Mouse (Mus musculus) splenic B cell, adult 2 months (primary cell): ENCODE measurements around the gene Dse.

Experiments
- DNase-seq: peaks from one replicate; pipeline ENCODE4 v3.0.0-alpha.2; 2011; ENCODE audit warnings: low read depth, low spot score
- H3K27me3 ChIP-seq: 2 replicates; pipeline ENCODE4 v1.6.1; 2012; ENCODE audit warnings: mild to moderate bottlenecking, low read length, moderate library complexity, mixed read lengths; ENCODE audit not compliant: control insufficient read depth, poor library complexity, insufficient read depth, severe bottlenecking
- H3K36me3 ChIP-seq: 2 replicates; pipeline ENCODE4 v1.6.1; 2012; ENCODE audit warnings: mild to moderate bottlenecking, low read length, moderate library complexity, mixed read lengths; ENCODE audit not compliant: control insufficient read depth, poor library complexity, insufficient read depth, severe bottlenecking

Gene Dse

DNA sequence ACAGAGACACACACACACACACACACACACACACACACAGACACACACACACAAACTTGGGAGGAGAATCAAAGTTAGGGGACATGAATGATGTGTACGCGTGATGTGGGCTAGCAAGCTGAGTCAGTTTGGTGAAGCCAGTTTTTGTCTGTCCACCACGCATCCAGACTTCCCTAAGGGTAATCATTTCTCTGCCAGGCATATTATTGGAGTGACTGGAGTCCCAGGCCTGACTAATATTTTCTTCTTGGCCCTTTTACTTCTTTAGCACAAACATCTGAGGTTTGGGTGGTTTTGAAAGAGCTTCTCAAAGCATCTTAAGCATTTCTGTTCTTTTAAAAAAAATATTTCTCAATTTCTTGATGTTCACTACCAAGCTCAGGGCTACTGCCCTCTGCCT lies 10.7 kb upstream of the Dse start:
- Histone ChIP-seq H3K27me3 (no peaks in the 10 kb centered on the region), H3K36me3 (no peaks in the 10 kb centered on the region)
- DNase-seq, result no peak

DNA sequence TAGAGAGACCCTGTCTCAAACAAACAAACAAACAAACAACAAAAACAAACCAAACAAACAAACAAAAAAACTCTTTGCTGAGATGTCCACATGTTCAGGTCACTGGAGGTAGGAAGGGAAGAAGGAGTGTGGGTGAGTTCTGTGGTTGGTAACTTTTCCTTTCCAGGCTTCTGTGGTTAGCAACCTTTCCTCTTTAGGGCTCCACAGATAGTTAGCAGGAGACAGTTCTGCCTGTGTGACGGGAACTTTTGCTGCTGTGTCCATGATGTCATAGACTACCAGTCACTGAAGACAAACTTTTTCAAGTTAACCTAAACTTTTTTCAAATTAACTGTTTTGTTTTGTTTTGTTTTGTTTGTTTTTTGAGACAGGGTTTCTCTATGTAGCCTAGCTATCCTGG lies 8.2 kb upstream of the Dse start:
- no peak for DNase-seq
- Histone ChIP-seq H3K27me3 (no peaks in the 10 kb centered on the region), H3K36me3 (no peaks in the 10 kb centered on the region)

DNA sequence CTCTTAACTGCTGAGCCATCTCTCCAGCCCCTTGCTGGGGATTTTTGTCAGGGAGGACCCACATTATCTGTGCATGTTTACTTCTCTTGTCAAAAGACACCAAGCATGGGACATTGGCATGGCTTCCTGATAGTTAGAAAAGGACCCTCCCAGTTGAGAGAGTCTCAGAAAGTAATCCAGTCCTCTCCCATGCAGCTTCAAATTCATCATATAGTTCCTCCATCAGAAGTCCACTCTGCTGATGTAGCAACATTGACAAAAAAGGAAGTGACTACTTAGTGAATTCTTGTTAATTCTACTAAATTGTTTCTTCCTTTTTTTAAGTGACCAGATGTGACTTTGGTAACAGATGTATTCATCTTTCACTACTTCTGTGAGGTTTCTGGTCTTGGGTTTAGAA lies 2.4 kb upstream of the Dse start:
- H3K27me3 ChIP-seq, result no peaks in the 10 kb centered on the region
- peak; percentile 55 for DNase-seq
- no peaks in the 10 kb centered on the region for H3K36me3 ChIP-seq

DNA sequence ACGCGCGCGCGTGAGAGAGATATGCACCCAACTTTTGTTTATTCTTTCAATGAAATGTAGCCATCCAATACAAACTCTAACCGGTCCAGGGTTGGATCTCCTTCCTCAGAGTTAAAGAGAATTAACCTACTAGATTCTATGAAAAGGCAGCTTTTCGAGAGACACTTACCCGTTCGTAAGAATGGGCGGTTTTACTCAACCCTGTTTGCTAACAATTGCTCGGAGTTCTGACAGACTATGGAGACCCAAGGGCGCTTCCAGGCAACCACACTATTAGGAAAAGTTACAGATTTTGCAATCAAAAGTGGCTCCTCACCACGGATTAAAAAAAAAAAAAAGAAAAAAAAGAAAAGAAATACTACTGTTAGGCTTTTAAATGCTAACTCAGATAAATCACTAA lies 516 bp upstream of the Dse start:
- no peaks in the 10 kb centered on the region for H3K27me3 ChIP-seq
- no peak for DNase-seq
- no peaks in the 10 kb centered on the region for H3K36me3 ChIP-seq

DNA sequence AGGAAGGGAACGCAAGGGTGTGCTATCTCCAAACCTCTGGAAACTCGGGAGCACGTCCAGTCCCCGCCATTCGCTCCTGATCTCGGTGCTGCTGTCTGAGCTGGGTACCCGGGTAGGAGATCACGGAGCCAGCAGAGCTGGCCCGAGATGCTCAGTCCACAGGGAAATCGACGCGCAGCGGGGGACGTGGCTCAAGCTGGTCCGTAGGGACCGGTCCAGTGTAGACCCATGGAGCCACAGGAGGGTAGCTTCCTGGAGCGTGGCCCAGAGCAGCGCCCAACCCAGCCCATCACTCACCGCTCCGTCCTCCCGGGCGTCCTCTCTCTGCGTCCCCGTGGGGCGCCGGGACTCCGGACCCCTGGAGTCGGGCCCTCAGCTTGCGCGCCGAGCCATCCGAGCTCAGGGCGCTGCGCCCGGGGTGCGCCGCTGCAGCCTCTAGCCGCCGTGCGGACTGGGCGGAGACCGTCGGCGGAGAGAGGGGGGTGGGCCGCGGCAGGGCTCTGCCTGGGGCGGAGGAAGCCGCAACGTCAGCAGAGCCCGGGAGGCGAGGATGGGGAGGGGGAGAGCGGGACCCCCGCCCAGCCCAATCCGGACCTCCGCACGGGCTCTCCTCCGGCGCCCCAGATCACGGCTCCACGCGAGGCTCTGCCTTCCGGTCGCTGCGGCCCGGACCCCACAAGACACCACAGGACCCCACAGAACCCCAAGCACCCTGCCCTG lies 572 bp downstream of the Dse start:
- DNase-seq, result peak; percentile 53
- Histone ChIP-seq H3K27me3 (no peaks in the 10 kb centered on the region), H3K36me3 (no peaks in the 10 kb centered on the region)

DNA sequence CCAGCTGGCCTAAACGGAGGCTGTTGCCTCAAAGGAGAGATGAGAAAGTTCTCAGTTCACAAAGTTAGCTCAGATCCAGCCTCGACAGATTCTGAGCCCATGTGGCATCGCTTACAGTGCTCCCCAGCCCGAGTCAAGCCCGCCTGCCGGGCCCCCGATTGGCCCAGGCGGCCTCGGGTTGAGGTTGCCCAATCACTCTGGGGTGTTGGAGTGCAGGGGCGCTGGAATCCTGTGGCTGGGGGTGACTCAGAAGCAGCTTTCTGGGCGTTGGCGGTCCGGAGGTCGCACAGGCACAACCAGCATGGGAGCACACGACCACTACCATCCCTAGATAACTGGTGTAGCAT lies 1.1 kb downstream of the Dse start:
- DNase-seq, result peak; percentile 13
- Histone ChIP-seq H3K36me3 (no peaks in the 10 kb centered on the region), H3K27me3 (no peaks in the 10 kb centered on the region)

DNA sequence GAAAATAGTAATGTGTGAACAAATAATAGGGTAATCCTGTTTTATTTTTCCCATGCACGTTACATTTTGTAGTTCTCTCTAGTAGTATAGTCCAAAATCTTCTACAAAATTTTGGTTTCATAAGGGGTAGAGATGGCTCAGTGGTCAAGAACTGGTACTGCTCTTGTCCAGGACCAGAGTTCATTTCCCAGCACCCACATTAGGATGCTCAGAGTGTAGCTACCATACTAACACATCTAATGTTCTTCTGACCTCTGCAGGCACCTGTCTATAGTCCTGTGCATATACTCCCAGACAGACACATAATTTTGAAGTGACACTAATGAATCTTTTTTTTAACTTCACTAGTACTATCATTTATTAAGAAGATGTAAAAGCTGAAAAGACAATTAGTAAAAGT lies 1.7 kb downstream of the Dse start:
- no peaks in the 10 kb centered on the region for H3K36me3 ChIP-seq
- DNase-seq, result no peak
- H3K27me3 ChIP-seq, result no peaks in the 10 kb centered on the region

DNA sequence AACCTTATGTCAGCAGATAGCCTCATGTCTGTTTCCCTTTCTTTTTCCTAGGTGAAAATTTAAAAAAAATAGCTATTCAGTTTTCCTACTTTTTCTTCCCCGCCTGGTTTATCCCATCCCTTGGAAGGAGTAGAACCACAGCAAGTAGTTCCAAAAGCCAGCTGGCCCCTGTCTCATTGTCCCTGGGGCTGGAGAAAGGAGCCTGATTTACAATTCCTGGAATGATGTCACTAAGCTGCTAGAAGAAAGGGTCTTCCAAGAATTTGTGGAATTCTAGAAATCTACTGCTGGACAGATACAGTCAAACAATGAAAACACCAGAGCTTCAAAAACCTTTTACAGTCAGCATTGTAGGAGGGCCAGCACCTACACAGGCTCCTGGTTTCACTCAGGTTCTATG lies 6.8 kb downstream of the Dse start:
- no peaks in the 10 kb centered on the region for H3K27me3 ChIP-seq
- DNase-seq, result no peak
- H3K36me3 ChIP-seq, result no peaks in the 10 kb centered on the region

DNA sequence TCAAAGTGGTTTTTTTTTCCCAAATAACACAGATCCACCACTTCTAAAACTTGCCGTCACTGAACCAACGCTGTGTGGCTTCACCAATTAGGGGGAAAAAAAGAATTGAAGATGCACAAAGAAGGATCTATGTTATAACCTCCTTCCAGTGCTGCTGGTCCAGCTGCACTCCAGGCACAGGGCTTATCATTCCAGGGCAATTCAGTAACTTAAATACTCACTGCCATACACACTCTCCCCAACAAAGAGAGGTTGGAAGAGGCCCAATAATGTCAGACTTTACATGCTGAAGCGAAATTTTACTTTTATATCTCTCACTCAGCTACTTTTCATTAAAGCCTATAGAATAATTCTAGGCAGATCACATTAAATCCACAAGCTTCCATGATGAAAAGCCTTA lies 8.9 kb downstream of the Dse start:
- H3K36me3 ChIP-seq, result no peaks in the 10 kb centered on the region
- no peak for DNase-seq
- H3K27me3 ChIP-seq, result no peaks in the 10 kb centered on the region

DNA sequence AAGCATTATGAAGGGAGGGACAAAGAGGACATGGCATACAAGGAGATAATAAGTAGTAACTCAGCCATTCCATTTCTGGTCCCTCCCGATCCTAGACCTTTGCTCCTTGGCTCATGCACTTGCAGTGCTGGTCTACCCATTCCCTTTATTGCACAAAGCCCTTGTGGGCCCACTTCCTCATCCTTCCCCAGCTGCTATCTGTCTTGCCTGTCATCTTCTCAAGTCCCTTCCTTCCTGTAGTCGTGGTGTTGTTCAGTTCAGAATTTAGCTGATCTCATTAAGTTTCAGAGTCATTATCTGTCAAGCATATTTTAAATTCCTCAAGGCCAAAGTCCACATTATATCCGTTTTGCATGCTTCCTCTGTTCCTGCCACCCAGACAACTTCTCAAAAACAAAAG lies 9.5 kb downstream of the Dse start:
- H3K36me3 ChIP-seq, result no peaks in the 10 kb centered on the region
- H3K27me3 ChIP-seq, result no peaks in the 10 kb centered on the region
- DNase-seq, result peak; percentile 29

DNA sequence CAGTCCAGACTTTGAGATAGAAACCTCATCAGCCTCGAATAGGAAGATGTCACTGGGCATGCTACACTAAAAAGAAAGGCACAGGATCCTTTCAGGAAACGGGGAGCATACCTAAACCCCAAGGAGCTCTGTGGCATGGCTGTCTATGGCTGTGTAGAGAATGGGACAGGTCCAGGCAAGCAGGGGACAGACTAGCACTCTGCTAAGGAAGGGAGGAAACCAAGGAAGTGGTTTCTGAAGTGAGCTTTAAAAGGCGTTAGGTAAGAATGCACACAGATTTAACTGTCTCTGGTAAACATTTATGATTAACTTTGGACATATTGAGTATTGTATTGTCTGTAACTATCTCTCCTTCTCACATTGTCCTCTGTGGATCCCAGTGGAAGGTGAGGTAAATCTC lies 10.2 kb downstream of the Dse start:
- Histone ChIP-seq H3K27me3 (no peaks in the 10 kb centered on the region), H3K36me3 (no peaks in the 10 kb centered on the region)
- DNase-seq, result no peak

DNA sequence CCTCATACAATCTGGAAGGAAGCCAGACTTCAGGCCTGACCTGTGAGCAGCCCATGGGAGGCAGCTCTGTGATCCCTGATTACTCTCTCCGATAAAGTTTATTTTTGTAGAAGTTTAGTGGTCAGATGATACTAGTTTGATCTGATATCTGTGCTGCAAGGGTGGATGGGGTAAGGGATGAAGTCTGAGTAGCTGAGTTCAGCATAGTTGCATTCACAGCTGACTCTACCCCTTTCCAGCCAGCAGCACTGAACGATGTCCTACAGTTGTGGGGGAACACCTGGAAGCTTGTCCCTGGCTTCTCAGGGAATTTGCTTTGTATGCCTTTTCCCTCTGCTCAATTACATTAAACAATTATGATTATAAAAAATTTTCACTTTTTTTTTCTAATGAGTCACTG lies 12.6 kb downstream of the Dse start:
- H3K27me3 ChIP-seq, result no peaks in the 10 kb centered on the region
- no peaks in the 10 kb centered on the region for H3K36me3 ChIP-seq
- DNase-seq, result no peak

DNA sequence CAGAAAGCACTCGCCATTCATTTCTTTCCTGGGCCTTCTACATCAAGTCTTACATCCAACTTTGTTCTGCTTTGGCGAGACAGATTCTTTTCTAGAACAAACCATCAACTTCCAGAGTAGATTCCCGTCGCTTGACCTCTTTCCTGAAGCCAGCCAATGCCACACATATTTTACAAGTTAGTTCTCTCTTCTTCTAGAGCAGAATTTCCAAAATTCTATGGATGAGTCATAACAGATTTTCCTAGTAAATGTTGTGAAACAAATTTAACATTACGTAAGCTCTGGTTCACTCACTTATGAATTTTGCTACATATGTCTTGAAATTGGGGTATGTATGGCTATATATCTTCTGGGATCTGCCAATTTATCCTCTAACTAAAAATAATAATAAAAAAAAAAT lies 13.0 kb downstream of the Dse start:
- Histone ChIP-seq H3K36me3 (no peaks in the 10 kb centered on the region), H3K27me3 (no peaks in the 10 kb centered on the region)
- DNase-seq, result no peak

DNA sequence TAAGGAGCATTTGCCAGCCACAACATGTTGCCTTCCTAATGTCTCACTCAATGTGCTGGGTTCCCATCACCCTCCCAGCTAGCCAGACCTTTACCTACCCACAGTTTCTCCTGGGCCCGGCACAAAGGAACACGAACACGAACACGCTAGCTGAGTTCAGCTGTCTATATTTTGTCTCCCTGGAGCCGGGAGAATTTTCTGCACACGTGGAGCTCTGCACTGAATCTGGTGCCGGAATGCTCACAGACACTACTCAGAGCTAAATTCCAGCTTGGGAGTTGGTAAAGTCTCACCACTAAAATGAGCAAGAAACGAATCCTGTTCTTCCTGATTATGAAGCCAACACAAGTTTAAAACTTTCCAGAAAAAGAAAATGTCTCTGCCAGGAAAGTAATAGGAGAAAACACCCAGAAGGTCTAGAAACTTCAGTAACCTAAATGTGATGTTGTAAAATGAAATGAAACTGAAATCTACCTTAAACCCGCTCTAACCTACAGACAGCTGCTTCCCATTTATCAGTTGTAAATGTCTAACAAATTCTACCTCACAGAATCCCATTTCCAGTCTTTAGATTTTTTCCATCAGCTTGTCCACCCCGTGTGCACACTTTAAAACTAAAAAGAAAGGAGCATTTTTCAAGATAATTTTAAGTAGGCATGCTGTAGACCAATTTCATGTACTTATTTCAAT lies 20.8 kb downstream of the Dse start:
- DNase-seq, result no peak
- no peaks in the 10 kb centered on the region for H3K27me3 ChIP-seq
- no peaks in the 10 kb centered on the region for H3K36me3 ChIP-seq

DNA sequence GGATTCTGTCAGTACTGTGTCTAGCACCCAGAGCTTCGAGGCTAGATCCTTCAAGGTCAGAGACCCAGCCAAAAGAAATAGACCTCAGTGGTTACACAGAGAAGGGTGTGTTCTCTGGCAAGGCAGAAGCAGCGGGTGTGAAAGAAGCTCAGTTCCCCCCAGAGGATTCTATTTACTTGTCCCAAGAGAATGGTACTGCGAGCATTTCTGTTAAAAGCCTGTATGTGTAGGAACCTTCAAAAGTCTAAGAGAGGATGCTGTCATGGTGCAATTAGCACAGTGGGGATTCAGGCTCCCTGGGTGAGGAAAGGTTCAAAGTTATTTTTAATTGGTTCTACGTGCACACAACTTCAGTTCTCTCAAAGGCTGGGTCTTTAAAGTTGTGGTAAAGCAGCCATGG lies 22.0 kb downstream of the Dse start:
- H3K27me3 ChIP-seq, result no peaks in the 10 kb centered on the region
- no peaks in the 10 kb centered on the region for H3K36me3 ChIP-seq
- DNase-seq, result peak; percentile 72

DNA sequence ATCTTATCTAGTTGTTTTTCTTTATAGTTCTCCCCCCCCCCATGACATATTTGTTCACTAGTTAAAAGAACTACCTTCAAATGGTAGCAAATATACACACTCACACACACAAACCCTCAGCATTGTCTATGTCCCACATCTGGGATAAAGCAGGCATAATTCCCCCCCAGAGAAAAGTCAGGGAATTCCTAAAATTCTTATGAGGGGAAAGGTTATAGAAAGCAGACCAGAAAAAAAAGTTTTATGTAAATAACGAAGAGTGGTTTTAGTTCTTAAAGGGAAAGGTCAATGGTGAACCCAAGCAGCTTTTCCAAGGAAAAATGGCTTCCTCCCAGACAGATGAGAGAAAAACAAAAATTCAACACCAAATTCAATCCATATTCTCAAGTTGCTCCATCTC lies 22.6 kb downstream of the Dse start:
- Histone ChIP-seq H3K36me3 (no peaks in the 10 kb centered on the region), H3K27me3 (no peaks in the 10 kb centered on the region)
- no peak for DNase-seq
